Mouse (Mus musculus) ovary, postnatal 36 days (tissue): ENCODE measurements at regions not wholly inside any gene's neighbourhood (a gene's known extent, or its start where the extent isn't known, plus 50 kb on each side); places are given as distances from the start of the nearest gene placed in this dataset.

ENCODE experiments used
- DNase-seq: peaks from one replicate; pipeline ENCODE4 v3.0.0; 2022; ENCODE audit warnings: low spot score, mixed read lengths

DNA sequence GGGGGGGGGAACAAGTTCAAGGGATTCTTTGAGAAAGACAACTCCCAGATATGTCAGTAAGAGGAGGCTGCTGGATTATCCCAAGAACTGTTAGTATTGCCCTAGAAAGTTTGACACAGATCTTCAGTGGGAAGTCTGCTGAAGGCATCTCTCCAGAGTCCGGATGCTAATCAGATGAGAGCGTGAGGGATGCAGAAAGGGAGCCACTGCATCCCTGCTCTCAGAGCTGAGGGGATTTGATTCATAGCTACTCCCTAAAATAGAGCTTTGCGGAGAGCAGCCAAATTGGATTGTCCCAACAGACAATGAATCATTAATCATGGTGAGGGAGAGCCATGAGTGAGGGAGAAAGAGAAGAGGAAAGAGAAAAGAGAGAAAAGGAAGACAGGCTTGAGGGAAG lies 408.2 kb downstream of the Pdcd6ip start:
- no peak for DNase-seq

DNA sequence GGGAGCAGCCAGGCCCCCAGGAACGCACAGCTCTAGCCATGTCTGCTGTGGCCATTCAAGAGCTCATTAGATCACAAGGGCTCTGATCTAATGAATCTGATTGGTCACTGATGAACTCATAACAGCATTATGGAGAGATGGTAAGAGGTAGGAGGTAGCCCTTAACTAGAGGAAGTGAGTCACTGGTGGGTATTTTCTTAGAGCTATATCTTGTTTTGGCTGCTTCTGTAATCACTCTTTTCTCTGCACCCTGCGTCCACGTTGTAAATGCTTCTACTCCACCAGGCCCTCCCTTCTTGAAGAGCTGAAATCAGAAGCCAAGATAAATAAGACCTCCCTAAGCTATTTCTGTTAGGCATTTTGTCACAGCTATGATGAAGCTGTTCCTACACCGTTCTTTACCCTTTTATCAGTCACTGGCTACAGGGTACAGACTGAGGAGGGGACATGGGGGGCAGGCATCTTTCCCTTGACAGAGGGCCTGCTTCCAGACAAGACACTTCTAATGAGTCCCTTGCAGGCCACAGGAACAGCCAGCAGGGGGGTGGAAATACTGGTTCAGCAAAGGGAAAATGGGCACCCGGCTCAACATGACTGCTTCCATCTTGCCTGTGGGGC lies 412.1 kb downstream of the Pdcd6ip start:
- DNase-seq, result no peak

DNA sequence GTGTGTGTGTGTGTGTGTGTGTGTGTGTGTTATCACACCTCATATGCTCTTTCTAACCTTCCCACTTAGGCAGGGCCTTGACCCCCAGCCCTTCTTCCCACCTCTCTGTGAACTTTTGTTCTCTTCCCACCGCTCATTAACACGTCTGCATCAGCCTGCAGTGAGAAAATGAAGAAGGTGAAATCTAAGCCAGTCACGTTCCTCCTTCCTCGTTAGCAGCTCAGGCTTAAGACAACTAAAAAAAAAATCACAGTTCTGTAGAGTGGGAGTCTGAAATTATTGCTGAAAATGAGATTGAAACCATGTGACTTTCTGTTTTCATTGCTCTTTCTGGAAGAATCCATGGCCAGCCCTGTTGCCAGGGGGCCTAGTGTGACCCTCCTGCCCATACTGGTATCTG lies 420.7 kb downstream of the Pdcd6ip start:
- no peak for DNase-seq

DNA sequence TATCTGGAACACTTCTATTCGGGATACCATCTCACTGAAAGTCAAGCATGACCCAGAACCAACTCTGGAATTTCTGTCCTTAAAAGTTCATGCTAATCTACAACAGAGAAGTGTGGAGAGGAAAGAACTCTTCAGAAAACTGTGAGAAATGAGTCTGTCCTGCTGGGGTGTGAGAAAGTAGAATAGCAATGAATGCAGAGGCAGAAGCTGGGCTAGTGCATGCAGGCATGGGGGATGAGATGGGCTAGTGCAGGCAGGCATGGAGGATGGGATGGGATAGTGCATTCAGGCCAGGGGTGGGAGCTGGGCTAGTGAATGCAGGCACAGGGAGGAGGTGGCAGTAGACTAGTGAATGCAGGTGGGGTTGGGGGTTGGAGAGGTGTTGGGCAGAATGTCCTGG lies 424.8 kb downstream of the Pdcd6ip start:
- no peak for DNase-seq

DNA sequence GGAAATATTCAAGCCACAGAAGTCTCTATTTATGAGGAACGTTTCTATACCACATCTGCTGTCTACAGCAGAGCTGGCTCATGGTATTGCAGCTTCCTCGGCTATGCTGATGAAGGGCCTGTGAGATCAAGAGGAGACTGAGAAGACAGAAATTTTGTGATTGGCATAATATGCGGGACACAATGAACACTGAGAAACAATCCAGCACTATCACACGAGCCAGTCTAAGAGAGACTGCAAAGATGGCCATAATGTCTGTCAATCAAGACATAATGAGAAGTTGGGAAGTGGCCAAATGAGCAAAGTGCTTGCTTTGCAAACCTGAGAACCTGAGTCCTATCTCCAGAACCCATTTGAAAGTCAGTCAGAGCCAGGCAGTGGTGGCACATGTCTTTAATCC lies 437.5 kb downstream of the Pdcd6ip start:
- DNase-seq, result no peak

DNA sequence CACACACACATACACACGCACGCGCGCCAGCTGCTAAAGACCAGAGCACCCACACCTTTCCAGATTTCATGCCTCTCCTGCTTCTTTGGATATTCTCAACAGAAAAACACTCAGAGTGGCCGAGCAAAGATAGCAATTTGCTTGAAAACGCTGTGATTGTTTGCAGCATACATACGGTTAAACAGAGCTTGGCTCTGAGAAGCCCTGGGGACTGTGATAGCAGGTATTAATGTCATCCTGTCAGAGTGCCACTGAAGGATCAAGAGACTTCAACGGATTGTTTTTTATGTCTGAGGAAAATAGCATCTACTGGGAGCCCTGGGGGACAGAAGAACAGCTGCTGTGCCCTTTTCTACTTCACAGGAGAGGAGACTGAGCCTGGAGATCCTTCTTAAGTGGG lies 440.4 kb downstream of the Pdcd6ip start:
- DNase-seq, result no peak

DNA sequence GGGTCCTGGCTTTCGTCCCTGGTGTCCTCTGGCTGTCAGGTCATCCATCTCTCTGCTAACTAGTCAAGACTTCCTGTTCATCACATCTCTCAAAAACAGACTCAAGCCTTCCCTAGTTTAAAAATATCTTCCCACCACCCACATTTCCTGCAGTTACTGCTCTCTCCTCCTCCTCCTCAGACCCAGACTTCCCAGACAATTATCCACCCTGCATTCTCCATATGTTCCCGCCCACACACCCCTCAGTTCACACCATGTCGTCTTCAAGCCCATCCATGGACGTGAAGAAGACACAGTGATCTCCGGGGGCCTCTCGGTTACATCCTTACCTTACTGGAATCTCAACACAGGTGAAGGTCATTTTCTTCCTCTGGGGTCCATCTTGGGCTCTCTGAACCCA lies 444.4 kb downstream of the Pdcd6ip start:
- no peak for DNase-seq

DNA sequence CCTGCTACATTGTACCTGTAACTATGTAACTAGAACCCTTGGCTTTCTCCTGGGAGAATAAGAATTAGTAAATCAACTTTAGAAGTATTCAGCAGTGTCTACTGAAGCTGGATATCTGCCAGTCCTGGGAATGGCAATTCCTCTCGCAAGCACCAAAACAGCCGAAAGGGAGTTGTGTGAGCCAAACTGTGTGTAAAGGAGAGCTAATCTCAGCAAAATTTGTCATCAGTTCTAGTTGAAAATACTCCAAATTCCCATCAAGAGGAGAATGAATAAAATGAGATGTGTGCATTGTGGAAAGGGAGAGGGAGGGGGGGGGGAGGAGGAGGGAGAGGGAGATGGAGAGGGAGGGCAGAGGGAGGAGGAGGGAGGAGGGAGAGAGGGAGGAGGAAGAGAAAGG lies 447.8 kb downstream of the Pdcd6ip start:
- no peak for DNase-seq

DNA sequence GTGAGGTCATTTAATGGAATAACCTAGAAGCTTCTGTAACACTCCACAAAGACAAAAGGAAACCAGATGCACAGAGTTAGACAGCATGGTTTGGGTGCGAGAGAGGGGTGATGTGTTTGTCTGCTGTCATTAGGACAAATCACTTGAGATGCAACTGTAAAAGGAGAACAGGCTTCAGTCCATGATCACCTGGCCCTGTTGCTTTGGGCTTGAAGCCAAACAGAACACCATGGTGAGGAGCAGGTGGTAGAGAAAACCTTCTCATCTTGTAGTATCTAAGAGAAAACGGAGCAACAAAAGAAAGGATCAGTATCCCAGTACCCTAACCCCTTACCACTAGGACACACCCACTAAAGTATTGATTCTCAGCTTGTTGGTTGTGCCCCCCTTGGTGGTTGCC lies 449.5 kb downstream of the Pdcd6ip start:
- DNase-seq, result no peak

DNA sequence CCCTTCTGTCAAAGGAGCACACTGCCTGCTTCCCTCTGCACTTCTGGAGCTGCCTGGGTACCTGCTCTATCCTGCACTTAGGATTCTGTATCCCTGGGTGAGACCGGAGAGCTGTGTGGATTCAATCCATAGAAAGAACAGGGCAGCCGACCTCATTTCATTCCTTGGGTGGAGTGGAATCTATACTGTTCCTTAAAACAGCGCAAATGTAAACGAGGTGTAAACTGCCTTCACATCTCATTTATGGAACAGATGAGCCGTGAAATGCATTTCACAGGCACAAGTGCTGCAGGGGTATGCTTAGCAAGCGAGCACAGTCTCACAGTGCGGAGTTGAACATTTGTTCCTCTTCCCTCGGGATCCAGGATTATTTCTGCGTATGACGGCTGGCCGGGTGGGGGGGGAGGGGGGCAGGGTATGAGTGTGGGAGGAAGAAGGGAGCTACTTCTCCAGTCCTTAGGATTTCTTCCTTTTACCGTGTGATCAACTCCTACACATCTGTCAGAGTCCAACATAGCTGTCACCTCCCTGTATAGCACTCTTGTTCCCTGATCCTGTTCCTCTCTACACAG lies 459.3 kb downstream of the Pdcd6ip start:
- no peak for DNase-seq

DNA sequence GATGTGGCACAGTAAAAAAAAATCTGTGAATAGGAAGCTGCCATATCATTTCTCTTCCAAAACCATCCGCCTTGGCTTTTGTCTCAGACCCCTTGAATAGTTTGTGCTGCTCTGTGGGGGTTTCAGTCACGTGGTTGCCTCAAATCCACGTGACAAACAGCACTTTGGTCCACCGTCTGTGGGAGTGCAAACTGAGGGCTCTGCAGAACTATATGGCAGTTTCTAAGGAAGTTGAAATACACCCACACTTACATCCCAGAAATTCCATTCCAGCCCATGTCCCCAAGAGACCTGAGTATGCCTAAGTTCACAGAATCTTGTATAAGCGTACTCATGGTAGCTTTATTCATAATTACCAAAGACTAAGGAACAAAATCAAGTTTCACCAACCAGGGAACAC lies 460.1 kb downstream of the Pdcd6ip start:
- DNase-seq, result no peak

DNA sequence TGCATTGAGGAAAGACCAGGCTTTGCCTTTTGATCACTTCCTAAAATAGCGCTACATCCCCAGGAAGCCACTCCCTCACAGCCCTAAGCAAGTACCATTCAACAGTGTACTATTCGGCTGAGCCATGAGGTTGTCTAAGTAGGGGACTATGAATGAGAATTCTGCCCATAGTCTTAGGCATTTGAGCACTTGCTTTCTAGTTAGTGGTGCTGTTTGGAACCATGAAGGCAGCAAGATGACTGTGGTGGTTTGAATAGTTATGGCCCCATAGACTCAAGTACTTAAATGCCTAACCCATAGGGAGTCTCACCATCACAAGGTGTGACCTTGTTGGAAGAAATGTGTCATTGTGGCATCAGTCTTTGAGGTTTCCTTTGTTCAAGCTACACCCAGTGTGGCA lies 464.2 kb downstream of the Pdcd6ip start:
- no peak for DNase-seq

DNA sequence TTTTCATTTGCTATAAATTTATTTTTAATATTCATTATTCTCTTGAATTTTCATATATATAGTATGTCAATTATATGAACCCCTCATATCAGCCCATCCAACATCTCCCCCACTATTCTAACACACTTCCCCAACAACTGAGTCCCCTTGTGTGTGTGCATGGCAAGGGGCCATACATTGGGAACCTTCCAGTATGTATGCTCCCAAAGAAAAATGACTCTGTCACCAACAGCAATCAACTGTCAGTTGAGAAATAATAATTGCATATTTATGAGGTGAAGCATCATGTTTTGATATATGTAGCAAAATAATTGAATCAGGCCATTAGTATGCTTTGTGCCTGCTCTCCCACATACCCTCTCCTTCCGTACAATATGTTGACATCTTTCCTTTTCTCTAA lies 474.7 kb downstream of the Pdcd6ip start:
- no peak for DNase-seq

DNA sequence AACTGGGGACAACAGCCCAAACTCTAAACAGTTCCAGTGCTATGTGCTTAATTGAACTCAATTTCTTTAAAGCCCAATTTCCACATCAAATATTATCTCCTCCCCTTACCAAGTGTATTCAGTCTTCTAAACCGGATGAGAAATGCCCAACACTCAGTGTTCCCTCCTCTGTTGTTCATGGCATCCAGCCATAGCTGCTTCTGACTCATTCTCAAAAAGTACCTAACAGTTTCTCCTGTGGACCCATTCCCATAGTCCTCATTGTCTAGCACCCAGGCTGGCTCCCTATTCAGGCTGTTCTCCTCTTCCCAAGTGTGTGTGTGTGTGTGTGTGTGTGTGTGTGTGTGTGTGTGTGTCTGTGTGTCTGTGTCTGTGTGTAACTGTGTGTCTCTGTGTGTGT lies 478.7 kb downstream of the Pdcd6ip start:
- no peak for DNase-seq

DNA sequence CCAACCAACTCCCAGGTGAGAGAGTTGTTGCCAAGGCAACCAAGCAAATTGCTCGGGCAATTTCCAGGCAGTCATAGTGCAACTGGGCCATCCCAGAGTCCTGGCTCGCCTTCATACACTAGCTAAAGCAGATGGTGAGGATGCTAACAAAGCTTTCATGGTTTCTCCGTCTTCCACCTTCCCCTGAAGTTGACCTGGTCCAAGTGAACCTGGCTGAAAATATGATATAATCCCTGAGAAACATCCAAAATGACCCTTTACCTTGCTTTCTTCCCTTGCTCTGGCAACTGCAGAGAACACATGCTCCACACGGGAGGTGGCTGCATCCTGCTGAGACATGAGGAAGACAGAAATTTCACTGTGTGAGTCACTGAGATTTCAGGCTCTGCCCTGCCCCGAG lies 494.1 kb downstream of the Pdcd6ip start:
- no peak for DNase-seq

DNA sequence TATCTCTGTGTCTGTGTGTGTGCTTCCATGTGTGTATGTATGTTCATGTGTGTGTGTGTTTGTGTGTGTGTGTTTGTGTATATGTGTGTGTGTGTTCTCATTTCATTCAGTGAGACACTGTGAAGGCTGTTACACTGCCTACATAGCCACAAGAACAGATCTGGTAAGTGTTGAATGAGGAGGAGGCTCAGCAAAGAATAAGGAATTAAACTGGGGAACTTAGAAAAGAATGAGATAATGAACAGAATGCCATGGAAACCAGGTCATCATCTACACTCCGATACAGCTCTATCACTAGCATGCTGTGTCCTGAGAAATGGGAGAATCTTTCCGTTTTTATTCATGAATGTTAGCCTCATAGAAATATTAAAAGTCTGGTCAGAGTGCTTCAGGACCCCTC lies 495.7 kb downstream of the Pdcd6ip start:
- DNase-seq, result no peak

DNA sequence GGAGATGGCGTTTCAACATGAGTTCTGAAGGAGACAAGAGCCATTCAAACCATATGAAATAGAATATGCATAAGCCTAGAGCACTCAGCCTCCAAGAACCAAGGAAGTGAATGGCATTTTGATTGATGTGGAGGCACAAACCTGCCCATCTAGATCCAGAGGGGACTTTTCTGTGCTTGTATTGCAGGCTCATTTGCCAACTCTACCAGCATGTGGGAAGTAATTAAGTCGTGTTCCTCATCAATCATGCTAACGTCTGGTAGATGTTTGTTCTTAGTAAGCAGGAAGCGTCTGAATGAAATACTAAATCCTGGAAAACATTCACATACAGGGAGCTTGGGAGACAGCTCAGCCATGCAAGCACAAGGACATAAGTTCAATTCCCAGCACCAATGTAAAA lies 499.9 kb downstream of the Pdcd6ip start:
- no peak for DNase-seq

DNA sequence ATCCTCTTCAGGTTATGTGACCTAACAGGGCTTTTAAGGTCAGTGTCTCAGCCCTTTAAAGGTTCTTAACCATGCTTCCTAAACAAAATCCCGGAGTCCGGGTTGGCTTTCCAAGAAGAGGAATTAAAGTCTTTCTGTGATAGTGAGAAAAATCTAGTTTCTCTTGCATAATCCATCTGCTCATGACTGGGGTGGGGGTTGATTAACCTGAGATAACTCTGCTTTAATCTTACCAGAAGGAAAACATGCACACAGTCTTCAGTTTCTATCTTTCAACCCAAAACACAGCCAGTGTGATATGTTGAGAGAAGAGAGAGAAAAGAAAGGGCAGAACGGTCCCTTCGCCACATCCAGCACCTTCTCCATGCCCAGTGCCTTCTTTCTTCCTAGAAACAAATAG lies 508.8 kb downstream of the Pdcd6ip start:
- DNase-seq, result no peak

DNA sequence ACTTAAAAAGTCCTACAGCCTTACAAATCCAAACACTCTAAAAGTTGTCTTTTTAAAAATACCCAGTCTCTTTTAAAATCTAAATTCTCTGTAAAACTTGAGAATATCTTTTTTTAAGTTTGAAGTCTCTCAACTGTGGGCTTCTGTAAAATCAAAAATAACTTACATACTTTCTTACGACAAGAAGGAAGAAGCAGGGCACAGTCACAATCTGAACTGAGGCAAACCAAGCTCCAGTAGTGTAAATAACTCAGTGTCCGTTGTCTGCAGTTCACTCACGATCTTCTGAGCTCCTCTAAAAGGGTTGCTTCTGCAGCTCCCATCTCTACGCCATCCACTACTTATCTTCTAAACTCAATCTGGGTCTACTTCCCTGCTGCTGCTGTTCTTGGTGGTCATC lies 512.5 kb downstream of the Pdcd6ip start:
- no peak for DNase-seq

DNA sequence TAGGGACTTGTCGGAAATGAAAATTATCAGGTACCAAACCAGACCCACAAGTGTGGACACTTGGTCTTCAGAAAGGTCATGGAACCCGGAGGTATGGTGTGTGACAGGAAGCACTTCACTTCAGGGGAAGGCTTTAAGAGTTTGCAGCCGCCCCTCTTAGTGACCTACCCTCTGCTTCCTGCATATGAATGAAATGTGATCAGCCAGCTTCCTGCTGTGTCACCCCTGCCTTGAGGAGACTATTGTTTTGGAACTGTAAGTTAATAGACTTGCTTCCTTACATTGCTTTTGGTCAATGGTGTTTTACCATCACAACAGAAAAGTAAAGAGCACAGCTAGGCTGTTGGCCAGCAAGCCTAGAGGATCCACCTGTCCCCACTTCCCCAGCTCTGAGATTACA lies 515.3 kb downstream of the Pdcd6ip start:
- no peak for DNase-seq

DNA sequence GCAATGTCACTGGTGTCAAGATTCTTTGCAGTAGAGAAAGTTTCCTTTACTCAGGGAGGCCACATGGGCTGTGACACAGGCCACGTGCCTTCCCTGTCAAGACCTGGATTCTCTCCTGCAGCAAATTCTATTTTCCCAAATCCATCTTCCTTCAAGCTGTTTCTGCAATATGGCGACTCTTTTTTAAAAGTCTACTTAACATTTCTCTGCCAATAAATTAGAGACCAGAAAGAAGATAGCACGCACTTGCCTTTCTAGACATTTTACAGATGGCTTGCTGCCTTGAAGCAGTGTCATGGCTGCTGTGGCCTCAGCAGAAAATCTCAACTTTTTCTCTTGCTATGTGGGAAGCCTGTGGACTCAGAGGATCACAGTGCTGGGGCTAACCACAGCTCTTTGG lies 516.9 kb downstream of the Pdcd6ip start:
- no peak for DNase-seq

DNA sequence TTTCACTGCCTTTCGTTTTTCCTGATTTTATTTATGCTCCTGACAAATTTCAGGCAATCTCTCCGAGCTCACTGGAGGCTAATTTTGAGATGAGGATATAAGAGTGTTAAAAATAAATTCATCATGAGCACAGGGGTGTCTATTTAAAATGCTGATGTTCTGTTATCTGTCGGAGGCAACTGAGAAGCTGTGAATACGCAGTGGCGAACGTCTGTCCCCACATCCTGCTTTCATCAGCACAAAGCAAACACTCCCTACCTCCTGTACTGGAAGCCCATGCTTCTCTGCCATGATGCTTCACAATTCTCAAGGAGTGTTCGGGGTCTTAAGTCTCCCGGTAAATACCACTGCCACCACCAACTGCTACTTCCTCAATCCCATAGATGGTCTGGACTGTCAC lies 526.9 kb downstream of the Pdcd6ip start:
- DNase-seq, result no peak

DNA sequence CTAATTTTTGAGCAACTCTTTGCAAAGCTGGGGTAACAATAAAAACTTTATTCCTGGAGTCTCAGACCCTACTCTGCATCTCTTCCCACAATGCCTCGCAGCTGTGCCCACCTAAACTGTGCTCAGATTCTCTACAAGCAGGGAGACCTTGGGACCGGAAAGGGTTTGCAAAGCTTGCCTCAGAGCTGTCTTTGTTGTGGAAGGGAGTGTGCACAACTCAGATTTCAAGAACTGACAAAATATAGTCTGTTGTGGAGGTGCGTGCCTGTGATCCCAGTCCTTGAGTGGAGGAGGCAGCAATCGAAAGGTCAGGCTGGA lies 530.2 kb downstream of the Pdcd6ip start:
- no peak for DNase-seq

DNA sequence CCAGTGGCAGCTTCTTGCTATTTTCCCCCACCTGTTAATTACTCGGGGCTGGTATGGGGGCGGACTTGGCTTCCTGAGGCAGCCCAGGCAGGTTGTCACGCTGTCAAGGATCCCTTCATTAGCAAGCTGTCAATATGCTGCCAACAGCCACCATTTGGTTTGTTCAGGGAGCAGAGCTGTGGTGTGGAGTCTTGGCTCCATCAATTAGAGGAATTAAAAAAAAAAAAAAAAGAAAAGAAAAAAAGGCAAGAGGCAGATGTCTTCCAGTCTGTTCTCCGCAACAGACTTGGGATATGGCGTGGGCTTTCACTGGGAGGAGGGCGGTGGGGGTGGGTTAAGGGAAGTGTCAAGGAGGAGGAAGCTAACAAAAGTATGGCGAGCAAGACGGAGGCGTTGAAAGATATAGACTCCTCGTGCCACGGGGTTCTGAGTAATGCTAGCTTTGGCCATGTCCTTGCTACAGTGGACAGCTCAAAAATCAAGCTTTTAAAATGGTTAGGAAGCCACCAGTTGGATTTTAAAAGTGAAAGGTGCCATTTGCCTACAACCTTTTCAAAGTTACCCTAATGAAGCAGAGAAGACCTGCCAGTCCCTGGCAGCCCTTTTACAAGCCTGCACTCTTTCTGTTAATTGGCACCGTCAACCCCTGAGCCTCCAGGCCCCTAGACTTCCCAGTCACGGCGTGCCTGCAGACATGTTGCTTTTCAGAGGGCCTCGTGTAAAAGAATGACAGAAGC lies 530.7 kb downstream of the Pdcd6ip start:
- no peak for DNase-seq
